Mouse (Mus musculus) forebrain, embryonic 12.5 days (tissue): ENCODE results near the gene Cabp2. TPM values are rescaled to one million over a fixed set of nuclear protein-coding genes. Genes with fewer than 3 reads are reported as not detected.
A peak's percentile ranks its signal among the peaks of the same experiment; 100 is the strongest.
"Not testable (repeated sequence)": the region's sequence is repeated elsewhere in the genome, so short reads cannot be mapped to it uniquely, and the experiment has no call there.

Experiments used
- ATAC-seq: fragments of 200-750 bp; cut with Nextera tagmentation; 2 replicates; pipeline ENCODE4 v1.8.0; 2017; ENCODE audit warnings: moderate TSS enrichment; ENCODE audit not compliant: low FRiP score
- H3K27ac ChIP-seq: fragments of 300-500 bp; sonication (generic); 2 replicates; pipeline ENCODE4 v1.5.1; 2016; ENCODE audit warnings: mild to moderate bottlenecking
- H3K27me3 ChIP-seq: fragments of 300-500 bp; sonication (generic); 2 replicates; pipeline ENCODE4 v1.6.1; 2016; ENCODE audit warnings: mild to moderate bottlenecking
- H3K36me3 ChIP-seq: fragments of 300-500 bp; sonication (generic); replicated peaks from 2 replicates; pipeline ENCODE4 v1.6.1; 2016; ENCODE audit warnings: mild to moderate bottlenecking
- H3K4me1 ChIP-seq: fragments of 300-500 bp; sonication (generic); 2 replicates; pipeline ENCODE4 v1.6.1; 2016
- H3K4me2 ChIP-seq: fragments of 300-500 bp; sonication (generic); 2 replicates; pipeline ENCODE4 v1.6.1; 2016; ENCODE audit warnings: mild to moderate bottlenecking, moderate library complexity
- H3K4me3 ChIP-seq: fragments of 300-500 bp; sonication (generic); replicated peaks from 2 replicates; pipeline ENCODE4 v1.5.1; 2016; ENCODE audit warnings: mild to moderate bottlenecking
- H3K9ac ChIP-seq: fragments of 300-500 bp; sonication (generic); 2 replicates; pipeline ENCODE4 v1.6.1; 2016; ENCODE audit warnings: mild to moderate bottlenecking
- H3K9me3 ChIP-seq: fragments of 300-500 bp; sonication (generic); 2 replicates; pipeline ENCODE4 v1.6.1; 2016
- whole genome bisulfite sequencing: fragments of 180-500 bp; shearing (Covaris S2); methylation state at CpG from one replicate; pipeline ENCODE4 v1.1.7; 2016; 5-methylcytosine and 5-hydroxymethylcytosine counted together
- polyA plus RNA-seq: library from polyadenylated mRNA; unstranded; fragments of >200 nt; fragmentation: Nextera tagmentation; extraction: Ambion mirVana; gene quantifications from 2 replicates; pipeline ENCODE4 v1.2.1, GENCODE M21; 2016

Cabp2 gene
- polyA plus RNA-seq: not detected in 2 replicates

DNA sequence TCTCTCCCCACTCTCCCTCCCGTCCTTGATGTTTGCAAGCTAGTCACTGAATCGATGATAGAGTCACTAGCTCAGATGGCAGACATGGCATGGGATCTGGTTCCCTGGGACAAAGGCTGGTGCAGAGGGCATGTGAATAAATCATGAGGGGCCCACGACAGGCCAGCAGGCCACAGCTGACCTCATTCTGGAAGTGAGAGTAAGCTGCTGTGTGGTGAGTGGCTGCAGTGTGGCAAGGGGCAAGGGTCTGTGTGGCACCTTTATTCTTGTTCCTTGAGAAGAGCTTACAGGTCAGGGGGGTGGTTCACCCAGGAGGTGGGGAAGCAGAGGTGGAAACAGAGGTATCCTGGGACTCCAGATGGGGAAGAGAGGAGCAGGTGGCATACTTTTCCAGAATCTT lies at the start of gene Cabp2:
Cabp2 (plus strand) TSS at position 185 of the 400 bp plus-strand sequence.
- 61% methylated on average over 3 of the region's 3 CpGs for WGBS
- ATAC-seq: no peak

DNA sequence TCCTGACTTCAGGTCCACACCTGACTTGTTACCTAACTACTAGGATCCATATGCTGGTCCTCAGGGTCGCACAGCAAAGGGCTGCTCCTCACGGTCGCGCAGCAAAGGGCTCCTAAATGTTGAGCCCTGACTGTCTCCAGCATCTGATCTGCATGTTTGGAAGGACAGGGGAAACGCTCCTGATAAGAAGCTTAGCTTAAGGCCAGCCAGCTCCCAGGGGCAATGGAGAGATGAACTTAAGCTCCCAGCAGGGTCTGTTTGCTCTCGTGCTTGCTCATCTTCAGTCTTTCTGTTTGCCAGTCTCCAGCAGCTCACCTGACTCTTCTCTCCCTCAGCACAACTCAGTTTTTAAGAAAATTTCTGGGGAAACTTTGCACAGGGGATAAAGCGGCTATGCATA lies 48.7 kb upstream of the Cabp2 start:
- Histone ChIP-seq H3K4me1 (peaks cover 5% of the 10 kb centered on the region), H3K4me3 (no peak overlapping the region), H3K27me3 (no peaks in the 10 kb centered on the region), H3K9me3 (no peaks in the 10 kb centered on the region), H3K9ac (no peak overlapping the region), H3K4me2 (no peak overlapping the region), H3K36me3 (no peaks in the 10 kb centered on the region; the same call in 1 of the 2 replicates), H3K27ac (no peak overlapping the region)
- WGBS: 55% methylated on average over 7 of the region's 7 CpGs
- no peak for ATAC-seq

More for the DNA sequence above, at the start of gene Cabp2:
- H3K9me3 ChIP-seq: no peaks in the 10 kb centered on the region
- H3K36me3 ChIP-seq: no peaks in the 10 kb centered on the region
- no peaks in the 10 kb centered on the region for H3K4me1 ChIP-seq
- no peak within 1 kb of the TSS for H3K9ac ChIP-seq
- H3K4me2 ChIP-seq: no peak within 1 kb of the TSS
- H3K27ac ChIP-seq: no peak within 1 kb of the TSS
- peaks cover 8% of the 10 kb centered on the region; the same call in 1 of the 2 replicates for H3K27me3 ChIP-seq
- H3K4me3 ChIP-seq: no peak within 1 kb of the TSS

DNA sequence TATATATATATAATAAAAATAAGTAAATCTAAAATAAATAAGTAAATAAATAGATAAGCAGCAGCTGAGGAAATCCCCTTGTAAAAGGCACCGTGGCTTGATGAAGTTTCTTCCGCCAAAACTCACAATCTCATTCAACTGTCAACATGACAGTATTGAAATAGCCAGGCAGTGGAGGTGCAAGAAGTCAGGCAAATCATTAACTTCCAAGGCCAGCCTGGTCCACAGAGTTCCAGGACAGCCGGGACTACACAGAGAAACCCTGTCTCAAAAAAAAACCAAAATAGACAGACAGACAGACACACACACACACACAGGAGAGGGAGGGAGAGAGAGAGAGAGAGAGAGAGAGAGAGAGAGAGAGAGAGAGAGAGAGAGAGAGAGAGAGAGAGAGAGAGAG lies 48.1 kb upstream of the Cabp2 start:
- no peaks in the 10 kb centered on the region for H3K9me3 ChIP-seq
- WGBS: 85% methylated on average over 3 of the region's 3 CpGs
- no peaks in the 10 kb centered on the region; the same call in 1 of the 2 replicates for H3K36me3 ChIP-seq
- H3K27me3 ChIP-seq: no peaks in the 10 kb centered on the region
- H3K27ac ChIP-seq: no peak overlapping the region
- no peak overlapping the region for H3K4me3 ChIP-seq
- H3K4me1 ChIP-seq: peaks cover 10% of the 10 kb centered on the region
- no peak overlapping the region for H3K4me2 ChIP-seq
- ATAC-seq: no peak
- H3K9ac ChIP-seq: no peak overlapping the region

DNA sequence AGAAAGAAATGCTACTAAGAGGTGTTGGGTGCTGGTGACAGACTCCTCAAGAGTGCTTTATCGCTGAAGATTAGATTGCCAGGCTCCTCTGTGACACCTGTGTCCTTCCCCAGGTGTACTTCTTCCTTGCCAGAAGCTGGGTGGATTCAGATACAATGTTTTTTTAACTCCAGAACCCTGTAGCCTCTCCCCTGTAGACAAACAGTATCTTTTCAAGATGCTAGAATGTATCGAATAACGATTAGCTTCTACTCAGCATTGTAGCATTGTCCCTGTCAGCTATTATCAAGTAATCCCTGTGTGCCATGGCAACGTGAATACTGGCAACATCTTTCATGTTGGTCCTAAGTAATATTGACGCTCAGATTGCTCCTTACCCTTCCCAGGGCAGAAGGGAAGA lies 47.6 kb upstream of the Cabp2 start:
- WGBS: 63% methylated on average over 5 of the region's 5 CpGs
- no peak overlapping the region for H3K4me3 ChIP-seq
- H3K4me1 ChIP-seq: peaks cover 11% of the 10 kb centered on the region
- no peak overlapping the region for H3K4me2 ChIP-seq
- ATAC-seq: no peak
- no peaks in the 10 kb centered on the region for H3K27me3 ChIP-seq
- H3K9me3 ChIP-seq: no peaks in the 10 kb centered on the region
- no peaks in the 10 kb centered on the region; the same call in 1 of the 2 replicates for H3K36me3 ChIP-seq
- H3K9ac ChIP-seq: no peak overlapping the region
- H3K27ac ChIP-seq: no peak overlapping the region

DNA sequence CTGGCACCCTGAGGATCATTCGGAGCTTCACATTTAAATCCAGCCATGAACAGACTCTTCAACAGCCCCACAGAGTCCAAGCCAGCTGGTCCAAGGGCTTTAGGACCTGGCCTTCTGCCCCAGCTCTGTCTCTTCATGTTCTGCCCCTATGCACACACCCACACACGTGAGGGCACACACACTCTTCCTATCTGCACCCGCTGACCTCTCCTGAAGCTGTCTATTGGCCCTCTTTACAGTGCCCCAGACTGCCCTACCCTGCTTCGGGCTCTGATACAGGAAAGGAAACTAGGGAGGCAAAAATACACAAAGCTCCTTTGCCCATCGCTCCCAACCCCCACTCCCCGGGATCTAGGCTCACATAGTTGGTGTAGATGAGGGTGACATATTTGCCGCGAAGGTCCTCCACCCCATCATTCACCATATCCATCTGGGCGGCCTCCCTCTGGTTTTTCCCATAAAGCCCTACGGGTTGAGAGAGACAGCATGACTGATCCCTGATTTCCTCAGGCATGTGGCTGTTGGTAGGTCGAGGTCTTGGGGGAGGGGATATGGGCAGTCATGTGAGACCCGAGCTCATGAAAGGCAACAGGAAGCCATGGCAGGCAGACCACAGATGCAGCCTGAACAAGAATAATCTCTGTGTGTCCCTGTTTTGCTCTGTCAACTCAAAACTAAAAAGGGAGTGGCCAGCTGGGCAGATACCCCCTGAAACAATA lies 44.9 kb upstream of the Cabp2 start:
- Histone ChIP-seq H3K27ac (no peak overlapping the region), H3K27me3 (no peaks in the 10 kb centered on the region), H3K9ac (no peak overlapping the region), H3K9me3 (no peaks in the 10 kb centered on the region), H3K36me3 (no peaks in the 10 kb centered on the region; the same call in 1 of the 2 replicates), H3K4me1 (peaks cover 11% of the 10 kb centered on the region), H3K4me2 (no peak overlapping the region; the same call in 1 of the 2 replicates), H3K4me3 (no peak overlapping the region)
- ATAC-seq: no peak; the same call in 1 of the 2 replicates
- WGBS: 84% methylated on average over 12 of the region's 12 CpGs

DNA sequence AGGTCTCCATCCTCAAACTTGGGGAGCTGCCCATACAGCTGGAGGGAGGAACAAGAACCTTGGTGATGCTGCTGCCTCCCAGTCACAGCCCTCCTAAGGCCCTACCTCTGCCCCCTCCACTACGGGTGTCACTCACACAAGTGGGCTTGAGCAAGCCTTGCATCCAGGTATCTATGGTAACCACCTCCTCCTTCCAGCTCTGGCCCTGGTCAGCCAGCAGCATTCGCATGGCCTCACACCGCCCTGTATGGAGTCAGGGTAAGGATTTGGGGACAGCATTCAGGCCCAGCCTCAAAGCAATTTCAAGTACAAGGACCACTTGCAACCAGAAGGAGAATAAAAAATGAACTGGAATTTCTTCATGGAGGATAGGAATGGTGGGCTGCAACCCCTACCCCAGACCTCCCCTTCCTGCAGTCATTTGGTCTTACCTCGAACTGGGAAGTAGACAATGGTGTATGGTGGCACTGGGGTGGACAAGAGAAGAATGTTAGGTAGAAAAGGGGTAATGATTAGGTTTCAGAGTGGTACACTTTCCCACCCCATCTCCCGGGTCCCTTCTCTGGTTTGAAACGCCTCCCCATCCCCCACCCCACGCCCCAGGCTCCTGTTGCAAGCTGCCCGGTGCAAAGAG lies 44.1 kb upstream of the Cabp2 start:
- WGBS: 33% methylated on average over 8 of the region's 8 CpGs
- Histone ChIP-seq H3K4me2 (peak overlapping the region; percentile 71), H3K4me1 (peaks cover 11% of the 10 kb centered on the region), H3K4me3 (peak overlapping the region; percentile 62), H3K27ac (0 out of 2 replicates have a peak overlapping the region, but pooled peaks have one; percentile 65), H3K9ac (peak overlapping the region; percentile 72)
- H3K9me3 ChIP-seq, H3K36me3 ChIP-seq, H3K27me3 ChIP-seq: not testable (repeated sequence)
- ATAC-seq: peak; percentile 73

DNA sequence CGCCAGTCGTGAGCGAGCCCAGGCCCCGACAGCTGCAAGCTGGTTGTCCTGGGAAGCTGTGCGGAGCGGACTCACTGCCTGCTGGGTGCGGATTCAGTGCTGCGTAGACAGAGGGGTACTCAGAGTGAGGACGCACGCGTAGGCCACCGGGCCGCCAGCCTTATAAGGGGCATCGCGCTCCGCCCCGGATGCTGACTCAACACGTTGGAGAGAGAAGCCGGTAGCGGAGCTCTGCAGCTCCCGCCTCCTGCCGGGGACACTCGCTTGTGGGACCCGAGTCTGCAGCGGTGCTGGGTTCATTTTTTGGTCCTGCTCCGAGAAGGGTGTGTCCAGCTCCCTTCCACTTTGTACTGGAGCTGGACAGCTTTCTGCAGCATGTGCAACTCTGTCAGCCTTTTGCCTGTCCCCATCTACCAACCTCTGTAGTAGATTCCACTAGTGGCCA lies 43.6 kb upstream of the Cabp2 start, which contains the start of gene Gstp1:
Gstp1 (minus strand) TSS at position 198 of the 445 bp plus-strand sequence.
- H3K9ac ChIP-seq: peak within 1 kb of the TSS; percentile 72
- H3K36me3 ChIP-seq: no peaks in the 10 kb centered on the region; the same call in 1 of the 2 replicates
- 0% methylated on average over 26 of the region's 26 CpGs for WGBS
- H3K4me2 ChIP-seq: peak within 1 kb of the TSS; percentile 71
- H3K4me3 ChIP-seq: peak within 1 kb of the TSS; percentile 62
- H3K27me3 ChIP-seq: no peaks in the 10 kb centered on the region
- H3K27ac ChIP-seq: 0 out of 2 replicates have a peak within 1 kb of the TSS, but pooled peaks have one; percentile 65
- no peaks in the 10 kb centered on the region for H3K9me3 ChIP-seq
- ATAC-seq: peak; percentile 87
- peaks cover 11% of the 10 kb centered on the region for H3K4me1 ChIP-seq

DNA sequence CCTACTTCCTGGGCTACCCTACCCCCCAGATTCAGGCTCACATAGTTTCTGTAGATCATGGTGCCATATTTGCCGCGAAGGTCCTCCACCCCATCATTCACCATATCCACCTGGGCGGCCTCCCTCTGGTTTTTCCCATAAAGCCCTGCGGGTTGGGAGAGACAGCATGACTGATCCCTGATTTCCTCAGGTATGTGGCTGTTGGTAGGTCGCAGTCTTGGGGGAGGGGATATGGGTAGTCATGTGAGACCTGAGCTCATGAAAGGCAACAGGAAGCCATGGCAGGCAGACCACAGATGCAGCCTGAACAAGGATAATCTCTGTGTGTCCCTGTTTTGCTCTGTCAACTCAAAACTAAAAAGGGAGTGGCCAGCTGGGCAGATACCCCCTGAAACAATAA lies 40.4 kb upstream of the Cabp2 start:
- not testable (repeated sequence) for H3K4me2 ChIP-seq, H3K27me3 ChIP-seq, H3K9ac ChIP-seq, H3K36me3 ChIP-seq, H3K27ac ChIP-seq, H3K4me3 ChIP-seq, ATAC-seq, H3K9me3 ChIP-seq
- WGBS: 89% methylated on average over 5 of the region's 5 CpGs
- peaks cover 11% of the 10 kb centered on the region for H3K4me1 ChIP-seq

DNA sequence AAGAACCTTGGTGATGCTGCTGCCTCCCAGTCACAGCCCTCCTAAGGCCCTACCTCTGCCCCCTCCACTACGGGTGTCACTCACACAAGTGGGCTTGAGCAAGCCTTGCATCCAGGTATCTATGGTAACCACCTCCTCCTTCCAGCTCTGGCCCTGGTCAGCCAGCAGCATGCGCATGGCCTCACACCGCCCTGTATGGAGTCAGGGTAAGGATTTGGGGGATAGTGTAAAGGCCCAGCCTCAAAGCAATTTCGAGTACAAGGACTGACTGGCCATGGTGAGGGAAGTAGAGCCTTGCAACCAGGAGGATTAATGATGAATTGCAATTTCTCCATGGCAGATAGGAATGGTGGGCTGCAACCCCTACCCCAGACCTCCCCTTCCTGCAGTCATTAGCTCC lies 39.9 kb upstream of the Cabp2 start:
- ATAC-seq, H3K4me2 ChIP-seq, H3K4me3 ChIP-seq, H3K27ac ChIP-seq, H3K9ac ChIP-seq, H3K9me3 ChIP-seq, H3K36me3 ChIP-seq, H3K27me3 ChIP-seq: not testable (repeated sequence)
- 82% methylated on average over 3 of the region's 4 CpGs for WGBS
- H3K4me1 ChIP-seq: peaks cover 11% of the 10 kb centered on the region

DNA sequence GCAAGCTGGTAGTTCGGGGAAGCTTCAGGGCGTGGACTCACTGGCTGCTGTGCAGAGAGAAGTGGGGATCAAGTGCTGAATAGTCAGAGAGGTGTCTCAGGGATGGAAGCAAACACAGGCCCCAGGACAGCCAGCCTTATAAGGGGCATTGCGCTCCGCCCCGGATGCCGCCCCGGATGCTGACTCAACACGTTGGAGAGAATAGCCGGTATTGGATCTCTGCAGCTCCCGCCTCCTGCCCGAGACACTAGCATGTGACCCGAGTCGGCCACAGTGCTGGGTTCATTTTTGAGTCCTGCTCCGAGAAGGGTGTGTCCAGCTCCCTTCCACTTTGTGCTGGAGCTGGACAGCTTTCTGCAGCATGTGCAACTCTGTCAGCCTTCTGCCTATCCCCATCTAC lies 39.3 kb upstream of the Cabp2 start:
- Histone ChIP-seq H3K4me2 (no peak overlapping the region), H3K4me3 (no peak overlapping the region), H3K27ac (no peak overlapping the region), H3K27me3 (no peaks in the 10 kb centered on the region), H3K9ac (no peak overlapping the region), H3K36me3 (no peaks in the 10 kb centered on the region), H3K9me3 (no peaks in the 10 kb centered on the region), H3K4me1 (peaks cover 11% of the 10 kb centered on the region; the same call in 1 of the 2 replicates)
- 71% methylated on average over 14 of the region's 14 CpGs for WGBS
- no peak for ATAC-seq

DNA sequence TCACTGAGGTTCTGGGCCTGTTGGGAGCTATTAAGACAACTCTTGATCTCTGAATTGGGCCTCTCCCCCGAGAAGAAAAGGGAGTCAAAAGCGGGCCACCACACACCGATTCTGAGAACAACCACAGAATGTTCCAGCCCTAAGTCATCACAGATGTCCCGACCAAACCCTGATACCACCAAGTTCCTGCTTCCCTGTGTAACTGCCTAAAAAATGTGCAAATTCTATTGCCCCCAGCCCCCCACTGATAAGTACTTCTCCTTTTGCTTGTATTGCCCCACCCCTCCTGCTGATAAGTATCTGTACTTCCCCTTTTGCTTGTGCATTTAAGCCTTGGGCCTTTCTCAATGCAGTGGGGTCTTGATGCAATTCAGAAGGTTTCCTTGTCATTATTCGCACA lies 37.3 kb upstream of the Cabp2 start:
- not testable (repeated sequence) for H3K9me3 ChIP-seq, H3K27ac ChIP-seq, ATAC-seq, H3K27me3 ChIP-seq, H3K4me2 ChIP-seq, H3K4me1 ChIP-seq, H3K9ac ChIP-seq, H3K4me3 ChIP-seq, H3K36me3 ChIP-seq
- 85% methylated on average over 5 of the region's 5 CpGs for WGBS

DNA sequence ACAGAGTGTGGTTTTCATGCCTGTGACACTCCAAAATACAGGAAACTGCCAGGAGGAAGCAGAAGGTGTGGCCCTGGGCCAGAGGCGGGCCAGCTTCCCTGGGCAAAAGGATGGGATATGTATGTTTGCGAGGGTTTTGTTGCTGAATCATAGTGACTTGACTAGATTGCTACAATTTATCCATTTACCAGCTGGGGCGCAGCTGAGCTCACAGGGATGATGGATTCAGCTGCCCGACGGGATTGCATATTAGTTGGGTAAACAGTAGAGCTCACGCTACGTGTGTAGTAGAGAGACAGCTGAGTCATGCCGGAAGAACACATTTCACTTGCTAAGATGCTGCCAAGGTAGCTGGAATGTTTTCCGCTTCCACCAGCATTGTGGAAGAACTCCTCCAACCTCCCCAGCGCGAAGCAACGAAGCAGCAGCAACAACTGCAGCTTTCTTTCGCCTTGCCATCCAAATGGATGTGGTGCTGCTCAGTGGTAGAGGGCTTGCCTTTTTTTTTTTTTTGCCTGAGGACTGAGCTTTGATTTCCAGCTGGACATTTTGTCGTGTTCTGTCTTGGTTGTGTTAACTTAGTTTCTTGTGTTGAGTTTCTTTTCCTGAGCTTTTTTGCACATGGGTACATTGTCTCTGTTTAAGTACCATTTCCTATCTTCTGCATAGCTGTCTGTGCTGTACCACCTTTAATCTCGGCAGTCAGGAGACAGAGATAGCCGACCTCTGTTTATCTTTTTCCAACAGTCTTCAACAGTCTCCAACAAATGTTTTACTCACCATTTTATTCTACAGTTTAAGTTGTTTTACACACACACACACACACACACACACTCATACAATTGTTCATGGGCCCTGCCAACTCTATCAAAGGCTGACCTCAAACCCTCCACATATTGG lies 35.2 kb upstream of the Cabp2 start, which contains the start of gene Gstp2:
Gstp2 (minus strand) TSS at position 58 of the 900 bp plus-strand sequence.
- Histone ChIP-seq H3K27ac (no peak within 1 kb of the TSS), H3K9ac (no peak within 1 kb of the TSS), H3K36me3 (no peaks in the 10 kb centered on the region), H3K9me3 (no peaks in the 10 kb centered on the region), H3K4me1 (no peaks in the 10 kb centered on the region), H3K4me2 (no peak within 1 kb of the TSS), H3K4me3 (no peak within 1 kb of the TSS), H3K27me3 (no peaks in the 10 kb centered on the region)
- no peak for ATAC-seq
- WGBS: 61% methylated on average over 16 of the region's 16 CpGs
